Mouse (Mus musculus): ENCODE results near the gene Rasal2. TPM values are rescaled to one million over a fixed set of nuclear protein-coding genes. Genes with fewer than 3 reads are reported as not detected.

Gene Rasal2
- polyA plus RNA-seq, 1 experiment from 2014 or later, result 15.3 TPM

GRCm38 (mm10) chr1:157417414-157417813 lies 5.0 kb upstream of the Rasal2 start:
- 48% methylated on average over 3 of the region's 3 CpGs for WGBS
- peak overlapping the region; percentile 66 for H3K27ac ChIP-seq (ENCODE audit: low read length)
- no peaks in the 10 kb centered on the region for H3K27me3 ChIP-seq (replicated peaks; ENCODE audit: insufficient read depth, low read length)
- H3K9me3 ChIP-seq (ENCODE audit: low read length), result no peaks in the 10 kb centered on the region
- H3K36me3 ChIP-seq (ENCODE audit: insufficient read depth, low read length), result no peaks in the 10 kb centered on the region
- TF ChIP-seq CTCF (IDR thresholded peaks at IDR 0.05) (no peak), EP300 (IDR thresholded peaks at IDR 0.05) (no peak)
- ATAC-seq (no peak), DNase-seq (ENCODE audit: low spot score) (no peak)
- H3K9ac ChIP-seq (replicated peaks; ENCODE audit: low read depth), result no peak overlapping the region
- no peak overlapping the region for H3K4me2 ChIP-seq (replicated peaks; ENCODE audit: low read depth, low read length)
- no peaks in the 10 kb centered on the region for H3K4me1 ChIP-seq (ENCODE audit: insufficient read depth, low read depth, low read length)
- H3K4me3 ChIP-seq (ENCODE audit: low read depth, low read length), result no peak overlapping the region

- peak; percentile 37 for DNase-seq (ENCODE audit: low spot score)
- 0 out of 2 replicates have a peak overlapping the region, but pooled peaks have one; percentile 16 for H3K27ac ChIP-seq (ENCODE audit: low read length)
- H3K27me3 ChIP-seq (replicated peaks; ENCODE audit: insufficient read depth, low read length), result no peaks in the 10 kb centered on the region
- H3K9me3 ChIP-seq (ENCODE audit: low read length), result no peaks in the 10 kb centered on the region
- 72% methylated on average over 2 of the region's 2 CpGs for WGBS
- H3K36me3 ChIP-seq (ENCODE audit: insufficient read depth, low read length), result no peaks in the 10 kb centered on the region
- no peak for ATAC-seq
- H3K4me2 ChIP-seq (replicated peaks; ENCODE audit: low read depth, low read length), result no peak overlapping the region
- no peak overlapping the region for H3K9ac ChIP-seq (replicated peaks; ENCODE audit: low read depth)
- TF ChIP-seq EP300 (IDR thresholded peaks at IDR 0.05), result peak; percentile 64
- TF ChIP-seq CTCF (IDR thresholded peaks at IDR 0.05), result no peak
- no peak overlapping the region for H3K4me3 ChIP-seq (ENCODE audit: low read depth, low read length)
- no peaks in the 10 kb centered on the region for H3K4me1 ChIP-seq (ENCODE audit: insufficient read depth, low read depth, low read length)
Observed at GRCm38 (mm10) chr1:157416628-157417027, 4.2 kb upstream of the Rasal2 start.

GRCm38 (mm10) chr1:157415771-157416170 lies 3.4 kb upstream of the Rasal2 start:
- no peaks in the 10 kb centered on the region for H3K27me3 ChIP-seq (replicated peaks; ENCODE audit: insufficient read depth, low read length)
- H3K4me1 ChIP-seq (ENCODE audit: insufficient read depth, low read depth, low read length), result no peaks in the 10 kb centered on the region
- no peak overlapping the region for H3K9ac ChIP-seq (replicated peaks; ENCODE audit: low read depth)
- no peak overlapping the region for H3K4me2 ChIP-seq (replicated peaks; ENCODE audit: low read depth, low read length)
- 58% methylated on average over 3 of the region's 3 CpGs for WGBS
- peak overlapping the region; percentile 58 for H3K27ac ChIP-seq (ENCODE audit: low read length)
- no peaks in the 10 kb centered on the region for H3K36me3 ChIP-seq (ENCODE audit: insufficient read depth, low read length)
- DNase-seq (ENCODE audit: low spot score) (peak; percentile 24), ATAC-seq (no peak)
- H3K9me3 ChIP-seq (ENCODE audit: low read length), result no peaks in the 10 kb centered on the region
- TF ChIP-seq EP300 (IDR thresholded peaks at IDR 0.05), result no peak
- TF ChIP-seq CTCF (IDR thresholded peaks at IDR 0.05), result no peak
- no peak overlapping the region for H3K4me3 ChIP-seq (ENCODE audit: low read depth, low read length)

- Histone ChIP-seq H3K9me3 (ENCODE audit: low read length) (no peaks in the 10 kb centered on the region), H3K36me3 (ENCODE audit: insufficient read depth, low read length) (no peaks in the 10 kb centered on the region), H3K4me1 (ENCODE audit: insufficient read depth, low read depth, low read length) (no peaks in the 10 kb centered on the region), H3K27me3 (replicated peaks; ENCODE audit: insufficient read depth, low read length) (no peaks in the 10 kb centered on the region), H3K4me3 (ENCODE audit: low read depth, low read length) (peak overlapping the region; percentile 90), H3K9ac (replicated peaks; ENCODE audit: low read depth) (peak overlapping the region; percentile 62), H3K27ac (ENCODE audit: low read length) (peak overlapping the region; percentile 92), H3K4me2 (replicated peaks; ENCODE audit: low read depth, low read length) (peak overlapping the region; percentile 78)
- DNase-seq (ENCODE audit: low spot score), result peak; percentile 68
- WGBS, result 2% methylated on average over 48 of the region's 85 CpGs
- ATAC-seq, result peak; percentile 84
- peak; percentile 53 for TF ChIP-seq CTCF (IDR thresholded peaks at IDR 0.05)
- no peak for TF ChIP-seq EP300 (IDR thresholded peaks at IDR 0.05)
Observed at GRCm38 (mm10) chr1:157411711-157412380, 549 bp downstream of the Rasal2 start.

GRCm38 (mm10) chr1:157411341-157411710 lies 1.1 kb downstream of the Rasal2 start:
- H3K9ac ChIP-seq (replicated peaks; ENCODE audit: low read depth), result peak overlapping the region; percentile 62
- H3K4me1 ChIP-seq (ENCODE audit: insufficient read depth, low read depth, low read length), result no peaks in the 10 kb centered on the region
- peak overlapping the region; percentile 90 for H3K4me3 ChIP-seq (ENCODE audit: low read depth, low read length)
- H3K36me3 ChIP-seq (ENCODE audit: insufficient read depth, low read length), result no peaks in the 10 kb centered on the region
- H3K9me3 ChIP-seq (ENCODE audit: low read length), result no peaks in the 10 kb centered on the region
- peak overlapping the region; percentile 92; the same call in 1 of the 2 replicates for H3K27ac ChIP-seq (ENCODE audit: low read length)
- DNase-seq (ENCODE audit: low spot score) (no peak), ATAC-seq (no peak)
- WGBS, result 3% methylated on average over 4 of the region's 4 CpGs
- no peaks in the 10 kb centered on the region for H3K27me3 ChIP-seq (replicated peaks; ENCODE audit: insufficient read depth, low read length)
- H3K4me2 ChIP-seq (replicated peaks; ENCODE audit: low read depth, low read length), result peak overlapping the region; percentile 78
- TF ChIP-seq CTCF (IDR thresholded peaks at IDR 0.05), result no peak
- TF ChIP-seq EP300 (IDR thresholded peaks at IDR 0.05), result no peak

- DNase-seq (ENCODE audit: low spot score) (no peak), ATAC-seq (no peak)
- TF ChIP-seq CTCF (IDR thresholded peaks at IDR 0.05) (no peak), EP300 (IDR thresholded peaks at IDR 0.05) (no peak)
- Histone ChIP-seq H3K9me3 (ENCODE audit: low read length) (no peaks in the 10 kb centered on the region), H3K27me3 (replicated peaks; ENCODE audit: insufficient read depth, low read length) (no peaks in the 10 kb centered on the region), H3K4me3 (ENCODE audit: low read depth, low read length) (peak overlapping the region; percentile 90), H3K9ac (replicated peaks; ENCODE audit: low read depth) (0 out of 2 replicates have a peak overlapping the region, but pooled peaks have one; percentile 62), H3K27ac (ENCODE audit: low read length) (no peak overlapping the region), H3K36me3 (ENCODE audit: insufficient read depth, low read length) (no peaks in the 10 kb centered on the region), H3K4me2 (replicated peaks; ENCODE audit: low read depth, low read length) (peak overlapping the region; percentile 78), H3K4me1 (ENCODE audit: insufficient read depth, low read depth, low read length) (no peaks in the 10 kb centered on the region)
- 15% methylated on average over 8 of the region's 8 CpGs for WGBS
Observed at GRCm38 (mm10) chr1:157410937-157411336, 1.5 kb downstream of the Rasal2 start.
